Mouse (Mus musculus) testis, adult 2 months (tissue): ENCODE data around the gene Tcta. TPM values are rescaled to one million over a fixed set of nuclear protein-coding genes. Genes with fewer than 3 reads are reported as not detected.
"Not testable (repeated sequence)": the region's sequence is repeated elsewhere in the genome, so short reads cannot be mapped to it uniquely, and the experiment has no call there.

Experiments
- H3K27ac ChIP-seq: fragments of 200-500 bp; 2 replicates; pipeline ENCODE4 v1.5.1; 2012; ENCODE audit warnings: low read depth, low read length; ENCODE audit not compliant: control insufficient read depth, insufficient read depth
- H3K27me3 ChIP-seq: fragments of 200-500 bp; 2 replicates; pipeline ENCODE4 v1.6.1; 2012; ENCODE audit warnings: mild to moderate bottlenecking, low read length, moderate library complexity; ENCODE audit not compliant: control insufficient read depth, insufficient read depth
- H3K36me3 ChIP-seq: fragments of 200-500 bp; 2 replicates; pipeline ENCODE4 v1.6.1; 2012; ENCODE audit warnings: mild to moderate bottlenecking, low read length; ENCODE audit not compliant: control insufficient read depth, insufficient read depth
- H3K4me1 ChIP-seq: fragments of 200-500 bp; 2 replicates; pipeline ENCODE4 v1.6.1; 2012; ENCODE audit warnings: low read length; ENCODE audit not compliant: control insufficient read depth, insufficient read depth
- H3K4me3 ChIP-seq: fragments of 200-500 bp; 2 replicates; pipeline ENCODE4 v1.5.1; 2012; ENCODE audit warnings: low read depth, mild to moderate bottlenecking, low read length, moderate library complexity, mixed read lengths; ENCODE audit not compliant: control insufficient read depth
- CTCF ChIP-seq: fragments of 200-500 bp; IDR thresholded peaks from 2 replicates; pipeline ENCODE4 v1.5.1; 2012; ENCODE audit warnings: low read depth, mild to moderate bottlenecking, inconsistent platforms, low read length, moderate library complexity; ENCODE audit not compliant: control insufficient read depth, insufficient read depth, insufficient replicate concordance
- POLR2A ChIP-seq: fragments of 200-500 bp; IDR thresholded peaks from 2 replicates; pipeline ENCODE4 v1.6.1; 2012; ENCODE audit warnings: low read depth, mild to moderate bottlenecking, inconsistent platforms, low read length, moderate library complexity; ENCODE audit not compliant: control insufficient read depth
- polyA plus RNA-seq: library from polyadenylated mRNA; depleted of rRNA; stranded (reverse); fragments of >200 nt; gene quantifications from 2 replicates; pipeline ENCODE4 v1.2.3, GENCODE M21; 2012

The Tcta gene
- polyA plus RNA-seq, 1 experiment: 42.0 TPM

- TF ChIP-seq POLR2A (no peak), CTCF (no peak)
- Histone ChIP-seq H3K27ac (peak overlapping the region; percentile 32; the same call in 1 of the 2 replicates), H3K4me3 (no peak overlapping the region; the same call in 1 of the 2 replicates), H3K36me3 (peaks cover under 1% of the 10 kb centered on the region; the same call in 1 of the 2 replicates), H3K27me3 (no peaks in the 10 kb centered on the region), H3K4me1 (peaks cover 13% of the 10 kb centered on the region)
Observed at GRCm38 (mm10) chr9:108338551-108338885, 32.6 kb upstream of the Tcta start.

GRCm38 (mm10) chr9:108337848-108338550, 32.0 kb upstream of the Tcta start:
- peaks cover 13% of the 10 kb centered on the region for H3K4me1 ChIP-seq
- H3K27me3 ChIP-seq: no peaks in the 10 kb centered on the region
- H3K36me3 ChIP-seq: peaks cover 3% of the 10 kb centered on the region; the same call in 1 of the 2 replicates
- TF ChIP-seq CTCF (no peak), POLR2A (no peak)
- peak overlapping the region; percentile 32; the same call in 1 of the 2 replicates for H3K27ac ChIP-seq
- no peak overlapping the region for H3K4me3 ChIP-seq

DNA sequence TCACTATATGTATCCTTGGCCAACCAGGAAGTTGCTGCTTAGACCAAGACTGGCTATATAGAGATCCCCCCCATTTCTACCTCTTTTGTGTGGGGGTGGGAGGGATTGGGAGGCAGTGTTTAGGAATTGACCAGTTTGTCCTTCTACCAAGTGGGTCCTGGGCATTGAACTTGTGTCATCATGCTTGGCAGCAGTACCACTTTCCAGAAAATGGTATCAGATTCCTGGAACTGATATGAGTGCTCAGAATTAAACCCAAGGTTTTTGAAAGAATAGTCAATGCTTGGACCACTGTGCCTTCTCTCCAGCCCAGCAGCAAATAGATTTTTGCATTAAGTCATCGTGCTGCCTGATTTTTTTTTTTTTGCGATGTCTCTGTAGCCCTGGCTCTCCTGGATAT, 19.9 kb upstream of the Tcta start:
- Histone ChIP-seq H3K27me3 (no peaks in the 10 kb centered on the region), H3K4me1 (no peaks in the 10 kb centered on the region), H3K27ac (no peak overlapping the region), H3K4me3 (no peak overlapping the region), H3K36me3 (no peaks in the 10 kb centered on the region; the same call in 1 of the 2 replicates)
- TF ChIP-seq CTCF (no peak), POLR2A (no peak)

DNA sequence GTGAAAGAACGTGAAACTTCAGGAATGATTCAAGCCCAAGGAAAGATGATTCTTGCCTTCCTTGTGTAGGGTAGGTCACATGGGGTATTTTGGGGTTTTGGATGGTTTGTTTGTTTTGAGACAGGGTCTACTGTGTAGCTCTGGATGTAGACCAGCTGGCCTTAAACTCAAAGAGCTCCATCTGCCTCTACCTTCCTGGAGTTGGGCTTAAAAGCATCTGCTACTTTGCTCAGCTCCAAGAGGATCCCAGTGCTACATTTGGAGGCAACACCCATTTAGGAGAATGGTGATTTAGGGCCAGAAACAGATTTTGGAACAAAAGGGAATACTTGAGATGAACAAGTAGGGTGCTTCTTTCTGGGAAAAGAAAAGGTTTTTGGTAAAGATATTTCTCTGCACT, 18.8 kb upstream of the Tcta start:
- no peaks in the 10 kb centered on the region for H3K4me1 ChIP-seq
- H3K27ac ChIP-seq: no peak overlapping the region
- H3K27me3 ChIP-seq: no peaks in the 10 kb centered on the region
- no peak for TF ChIP-seq CTCF
- no peak for TF ChIP-seq POLR2A
- H3K4me3 ChIP-seq: no peak overlapping the region
- H3K36me3 ChIP-seq: no peaks in the 10 kb centered on the region; the same call in 1 of the 2 replicates

- not testable (repeated sequence) for H3K4me1 ChIP-seq, H3K4me3 ChIP-seq, H3K27me3 ChIP-seq, H3K36me3 ChIP-seq, H3K27ac ChIP-seq
Observed at GRCm38 (mm10) chr9:108322054-108322453, 16.1 kb upstream of the Tcta start.

GRCm38 (mm10) chr9:108318462-108318861, 12.5 kb upstream of the Tcta start:
- no peak for TF ChIP-seq CTCF
- no peak for TF ChIP-seq POLR2A
- H3K27ac ChIP-seq: no peak overlapping the region
- H3K36me3 ChIP-seq: no peaks in the 10 kb centered on the region; the same call in 1 of the 2 replicates
- H3K27me3 ChIP-seq: no peaks in the 10 kb centered on the region
- H3K4me3 ChIP-seq: no peak overlapping the region
- H3K4me1 ChIP-seq: no peaks in the 10 kb centered on the region

GRCm38 (mm10) chr9:108317572-108317971, 11.6 kb upstream of the Tcta start:
- H3K4me3 ChIP-seq: no peak overlapping the region
- no peaks in the 10 kb centered on the region; the same call in 1 of the 2 replicates for H3K36me3 ChIP-seq
- TF ChIP-seq POLR2A (no peak), CTCF (no peak)
- no peaks in the 10 kb centered on the region for H3K27me3 ChIP-seq
- H3K27ac ChIP-seq: no peak overlapping the region
- no peaks in the 10 kb centered on the region for H3K4me1 ChIP-seq

GRCm38 (mm10) chr9:108308141-108308540, 2.2 kb upstream of the Tcta start:
- Histone ChIP-seq H3K27me3 (no peaks in the 10 kb centered on the region), H3K4me1 (peaks cover 4% of the 10 kb centered on the region), H3K36me3 (peaks cover under 1% of the 10 kb centered on the region), H3K4me3 (no peak overlapping the region), H3K27ac (no peak overlapping the region)
- TF ChIP-seq POLR2A (no peak), CTCF (no peak)
